ENCODE assay signal across 9 mouse cellular contexts in the genomic region with DNA sequence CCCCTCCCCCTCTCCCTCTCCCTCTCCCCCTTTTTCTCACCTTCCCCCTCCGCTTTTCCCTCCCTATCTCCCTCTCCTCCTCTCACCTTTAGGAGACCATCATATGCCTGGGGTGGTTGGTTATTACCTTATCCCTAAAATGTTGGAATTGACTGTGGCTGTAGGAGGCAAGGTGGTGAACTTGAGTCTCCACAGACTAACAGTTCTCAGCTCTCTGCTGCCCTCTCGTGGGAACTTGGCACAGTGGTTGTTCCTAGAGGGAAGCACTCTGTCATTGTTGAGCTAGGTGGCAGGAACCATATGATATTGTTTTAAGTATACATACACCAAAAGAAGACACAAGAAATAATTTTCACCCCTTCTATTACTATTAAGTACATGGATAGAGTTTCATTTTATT.
DNase-seq lines count a peak whose midpoint lies in the region; ATAC-seq lines count a peak whose summit lies in the region.
"Had no signal": no experiment of that assay in that cellular context is flagged by ENCODE, and none has a peak within 500 bp of the region (broad histone marks: within the 10 kb centered on the region; RNA-seq: fewer than 3 reads in every experiment).

No protein-coding gene starts in this region.

- 19% methylated on average over 2 of the region's 2 CpGs for WGBS in midbrain, embryonic 10.5 days
- 25% methylated on average over 2 of the region's 2 CpGs for WGBS in midbrain, embryonic 16.5 days
- 11% methylated on average over 2 of the region's 2 CpGs for WGBS in intestine, embryonic 15.5 days
- 5% methylated on average over 2 of the region's 2 CpGs for WGBS in midbrain, embryonic 15.5 days

- H3K4me3 ChIP-seq in midbrain, embryonic 10.5 days: no peak overlapping the region
- no peak overlapping the region for H3K4me3 ChIP-seq in midbrain, embryonic 16.5 days (ENCODE audit: low read depth, low read length)
- H3K4me3 ChIP-seq in intestine, embryonic 15.5 days (replicated peaks): no peak overlapping the region
- no peak overlapping the region for H3K4me3 ChIP-seq in midbrain, embryonic 15.5 days
- H3K4me3 ChIP-seq: embryonic facial prominence, embryonic 12.5 days had no signal

- H3K9me3 ChIP-seq in midbrain, embryonic 10.5 days (replicated peaks): no peaks in the 10 kb centered on the region
- H3K9me3 ChIP-seq in midbrain, embryonic 16.5 days (replicated peaks; ENCODE audit: control insufficient read depth, low read length, poor library complexity, severe bottlenecking): no peaks in the 10 kb centered on the region
- no peaks in the 10 kb centered on the region for H3K9me3 ChIP-seq in intestine, embryonic 15.5 days
- H3K9me3 ChIP-seq in midbrain, embryonic 15.5 days: no peaks in the 10 kb centered on the region
- H3K9me3 ChIP-seq: embryonic facial prominence, embryonic 12.5 days had no signal

- peak; percentile 75 for DNase-seq in midbrain, embryonic 10.5 days (ENCODE audit: low spot score)
- DNase-seq in cerebellum, adult 18-20 months: peak; percentile 48 to 50
- DNase-seq in left cerebral cortex, postnatal 25 days (ENCODE audit: low spot score in 2 of 2): peak; percentile 73 to 85
- DNase-seq in thymus, postnatal 0 days (ENCODE audit: low spot score): peak; percentile 37

- H3K27me3 ChIP-seq in midbrain, embryonic 10.5 days (ENCODE audit: low read depth, poor library complexity, severe bottlenecking): no peaks in the 10 kb centered on the region
- H3K27me3 ChIP-seq in midbrain, embryonic 16.5 days (ENCODE audit: control insufficient read depth, insufficient read depth, low read depth, low read length): no peaks in the 10 kb centered on the region
- no peaks in the 10 kb centered on the region for H3K27me3 ChIP-seq in intestine, embryonic 15.5 days (replicated peaks)
- no peaks in the 10 kb centered on the region for H3K27me3 ChIP-seq in midbrain, embryonic 15.5 days (replicated peaks)
- H3K27me3 ChIP-seq: embryonic facial prominence, embryonic 12.5 days had no signal

- H3K4me1 ChIP-seq in midbrain, embryonic 10.5 days: no peaks in the 10 kb centered on the region
- no peaks in the 10 kb centered on the region for H3K4me1 ChIP-seq in midbrain, embryonic 16.5 days (ENCODE audit: control insufficient read depth, insufficient read depth, low read length)
- H3K4me1 ChIP-seq in intestine, embryonic 15.5 days (replicated peaks): no peaks in the 10 kb centered on the region
- H3K4me1 ChIP-seq in midbrain, embryonic 15.5 days: no peaks in the 10 kb centered on the region
- H3K4me1 ChIP-seq: embryonic facial prominence, embryonic 12.5 days had no signal

- no peak overlapping the region for H3K27ac ChIP-seq in midbrain, embryonic 10.5 days (replicated peaks)
- H3K27ac ChIP-seq in midbrain, embryonic 16.5 days (ENCODE audit: low read length): no peak overlapping the region
- no peak overlapping the region for H3K27ac ChIP-seq in intestine, embryonic 15.5 days
- no peak overlapping the region for H3K27ac ChIP-seq in midbrain, embryonic 15.5 days
- H3K27ac ChIP-seq: embryonic facial prominence, embryonic 12.5 days had no signal

- no peak overlapping the region for H3K9ac ChIP-seq in midbrain, embryonic 16.5 days (ENCODE audit: low read depth, low read length)
- H3K9ac ChIP-seq in intestine, embryonic 15.5 days: no peak overlapping the region
- H3K9ac ChIP-seq in midbrain, embryonic 15.5 days: no peak overlapping the region
- H3K9ac ChIP-seq: embryonic facial prominence, embryonic 12.5 days had no signal

- H3K36me3 ChIP-seq in midbrain, embryonic 10.5 days: no peaks in the 10 kb centered on the region
- no peaks in the 10 kb centered on the region for H3K36me3 ChIP-seq in midbrain, embryonic 16.5 days (ENCODE audit: control insufficient read depth, insufficient read depth, low read length)
- no peaks in the 10 kb centered on the region for H3K36me3 ChIP-seq in intestine, embryonic 15.5 days
- H3K36me3 ChIP-seq in midbrain, embryonic 15.5 days (replicated peaks): no peaks in the 10 kb centered on the region
- H3K36me3 ChIP-seq: embryonic facial prominence, embryonic 12.5 days had no signal

- intact Hi-C loops in left cerebral cortex, postnatal 25 days (cut with DNase I): loop anchor here (5.0 kb wide), 4 partner anchors 100 to 650 kb away; no protein-coding TSS in a partner anchor

- ATAC-seq in midbrain, embryonic 16.5 days: no peak
- ATAC-seq in frontal cortex, adult (ENCODE audit: low TSS enrichment): peak; percentile 94
- peak; percentile 80 for ATAC-seq in intestine, embryonic 15.5 days
- peak; percentile 71; the same call in 1 of the 2 replicates for ATAC-seq in midbrain, embryonic 15.5 days (replicated peaks)

- no peak overlapping the region for H3K4me2 ChIP-seq in midbrain, embryonic 16.5 days (ENCODE audit: low read length)
- H3K4me2 ChIP-seq in intestine, embryonic 15.5 days (replicated peaks): no peak overlapping the region
- no peak overlapping the region for H3K4me2 ChIP-seq in midbrain, embryonic 15.5 days
- H3K4me2 ChIP-seq: embryonic facial prominence, embryonic 12.5 days had no signal
